Mouse (Mus musculus): ENCODE data around the gene Phf21a.

Phf21a gene

GRCm38 (mm10) chr2:92402591-92403326 lies 309.8 kb downstream of the Phf21a start:
- no peak for DNase-seq (ENCODE audit: low read depth, low spot score)

GRCm38 (mm10) chr2:92403776-92404319 lies 310.9 kb downstream of the Phf21a start:
- DNase-seq (ENCODE audit: low read depth, low spot score): no peak

- no peak for DNase-seq (ENCODE audit: low read depth, low spot score)
These were observed 311.8 kb downstream of the Phf21a start for GRCm38 (mm10) chr2:92404737-92405136.

- no peak for DNase-seq (ENCODE audit: low read depth, low spot score)
These were observed 312.8 kb downstream of the Phf21a start for GRCm38 (mm10) chr2:92405687-92406086.

- no peak for DNase-seq (ENCODE audit: low read depth, low spot score)
These were observed 315.6 kb downstream of the Phf21a start for GRCm38 (mm10) chr2:92408309-92409045.

- DNase-seq (ENCODE audit: low read depth, low spot score): no peak
These were observed 318.8 kb downstream of the Phf21a start for GRCm38 (mm10) chr2:92411705-92412104.

Measured in skeletal muscle tissue, adult 2 months (tissue).